Mouse (Mus musculus) megakaryocyte, embryonic 14.5 days (primary cell): Measurements from ENCODE around the gene Klf13.

Experiments
- FLI1 ChIP-seq: IDR thresholded peaks from 2 replicates; pipeline ENCODE4 v1.6.1; 2012; ENCODE audit warnings: low read length, inconsistent platforms, mixed read lengths
- GATA1 ChIP-seq: IDR thresholded peaks from 3 replicates; pipeline ENCODE4 v1.6.1; 2012; ENCODE audit warnings: mixed read lengths, low read length, inconsistent platforms, borderline replicate concordance

DNA sequence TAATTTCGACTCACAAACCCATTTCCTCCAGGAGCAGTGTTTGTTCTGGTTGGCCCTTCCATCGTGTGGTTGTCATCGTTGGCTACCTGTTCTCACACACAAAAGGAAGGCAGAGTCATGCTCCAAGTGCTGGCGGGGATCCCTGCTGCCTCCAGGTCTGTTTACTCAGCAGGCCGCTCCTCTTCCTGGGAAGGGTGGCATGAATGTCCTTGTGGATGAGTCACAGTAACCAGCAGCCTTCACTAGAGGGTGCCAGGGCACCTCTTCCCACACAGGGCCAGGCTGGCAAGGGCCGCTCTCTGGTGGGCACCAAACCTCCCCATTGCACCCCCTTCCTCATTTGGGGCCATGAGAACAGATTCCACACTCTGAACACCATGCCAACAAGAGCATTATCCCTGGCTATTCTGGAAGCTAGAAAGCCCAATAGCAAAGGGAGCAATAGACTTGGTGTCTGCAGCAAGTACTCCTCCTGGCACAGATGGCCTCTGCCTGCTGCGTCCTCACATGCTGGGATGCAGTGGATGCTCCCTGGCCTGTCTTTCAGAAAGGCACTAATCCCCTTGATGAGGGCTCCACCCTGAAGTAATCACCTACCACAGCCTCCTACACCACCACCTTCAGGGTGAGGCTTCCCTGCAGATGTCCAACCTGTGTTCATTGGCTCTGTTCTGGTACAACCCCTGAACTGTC, 86.7 kb downstream of the Klf13 start:
- no peak for TF ChIP-seq GATA1
- no peak for TF ChIP-seq FLI1
